Mouse (Mus musculus): ENCODE data around the gene Gli2.

DNA sequence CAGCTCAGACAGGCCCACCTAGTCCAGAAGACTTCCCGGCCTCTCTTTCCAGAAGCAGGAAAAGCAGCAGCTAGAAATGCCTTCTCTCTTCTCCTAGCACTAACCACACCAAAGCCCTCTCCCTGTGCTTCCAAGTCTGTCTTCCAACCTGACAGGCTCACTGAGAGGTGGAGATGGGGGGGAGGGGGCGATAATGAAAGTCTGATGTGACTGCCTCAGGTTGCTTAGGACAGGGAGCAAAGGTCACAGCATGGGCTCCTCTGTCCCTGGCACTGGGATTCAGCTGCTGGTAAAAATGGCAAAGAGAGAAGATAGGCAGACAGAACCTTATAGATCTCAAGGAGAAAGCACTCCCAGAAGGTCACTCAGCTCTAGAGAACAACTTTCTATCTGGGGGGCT lies 70.0 kb downstream of the Gli2 start:
- TF ChIP-seq CTCF (IDR thresholded peaks at IDR 0.05; ENCODE audit: low read depth, low read length) (no peak), POLR2A (IDR thresholded peaks at IDR 0.05; ENCODE audit: extremely low read depth, insufficient read depth, low read length) (no peak)

Measured in liver, adult 2 months (tissue).